Mouse (Mus musculus) ovary, adult 18-20 months (tissue): Measurements from ENCODE around the gene Sat2.
"Not testable (repeated sequence)": the region's sequence is repeated elsewhere in the genome, so short reads cannot be mapped to it uniquely, and the experiment has no call there.

Source experiments
- DNase-seq: peaks from one replicate; pipeline ENCODE4 v3.0.0; 2022; ENCODE audit warnings: low spot score, mixed read lengths

The Sat2 gene

GRCm38 (mm10) chr11:69601768-69602167 is 20.1 kb upstream of the Sat2 start:
- DNase-seq = peak; percentile 74

- no peak for DNase-seq
These were observed 18.3 kb upstream of the Sat2 start for GRCm38 (mm10) chr11:69603516-69603915.

GRCm38 (mm10) chr11:69604347-69604746 is 17.5 kb upstream of the Sat2 start:
- DNase-seq = no peak

GRCm38 (mm10) chr11:69604795-69605664 is 16.8 kb upstream of the Sat2 start:
- no peak for DNase-seq

GRCm38 (mm10) chr11:69605726-69606490 is 15.9 kb upstream of the Sat2 start, which contains the start of gene Atp1b2:
Gene Atp1b2, minus strand, starts transcription at chr11:69605942.
- peak; percentile 78 for DNase-seq

GRCm38 (mm10) chr11:69606491-69606795 is 15.4 kb upstream of the Sat2 start:
- no peak for DNase-seq

- no peak for DNase-seq
These were observed 15.0 kb upstream of the Sat2 start for GRCm38 (mm10) chr11:69606832-69607231.

GRCm38 (mm10) chr11:69608525-69608924 is 13.3 kb upstream of the Sat2 start:
- no peak for DNase-seq

GRCm38 (mm10) chr11:69609416-69609815 is 12.4 kb upstream of the Sat2 start:
- DNase-seq = no peak

- peak; percentile 73 for DNase-seq
These were observed 10.9 kb upstream of the Sat2 start for GRCm38 (mm10) chr11:69610899-69611298.

- peak; percentile 73 for DNase-seq
These were observed 8.1 kb upstream of the Sat2 start for GRCm38 (mm10) chr11:69613553-69614256.

GRCm38 (mm10) chr11:69614257-69614588 is 7.6 kb upstream of the Sat2 start:
- not testable (repeated sequence) for DNase-seq

GRCm38 (mm10) chr11:69616781-69617180 is 5.0 kb upstream of the Sat2 start:
- DNase-seq = no peak

- no peak for DNase-seq
These were observed 4.0 kb upstream of the Sat2 start, which contains the start of gene Shbg for GRCm38 (mm10) chr11:69617805-69618204. Gene Shbg, minus strand, starts transcription at chr11:69617905.

- peak; percentile 53 for DNase-seq
These were observed 1.3 kb upstream of the Sat2 start for GRCm38 (mm10) chr11:69620394-69621081.

- no peak for DNase-seq
These were observed 582 bp downstream of the Sat2 start for GRCm38 (mm10) chr11:69622406-69622805.

GRCm38 (mm10) chr11:69623006-69623405 is 1.2 kb downstream of the Sat2 start:
- DNase-seq = no peak

- DNase-seq = not testable (repeated sequence)
These were observed 2.5 kb downstream of the Sat2 start for GRCm38 (mm10) chr11:69624339-69624738.

GRCm38 (mm10) chr11:69628286-69628685 is 6.5 kb downstream of the Sat2 start:
- DNase-seq = no peak

GRCm38 (mm10) chr11:69629802-69630201 is 8.0 kb downstream of the Sat2 start:
- no peak for DNase-seq

GRCm38 (mm10) chr11:69632284-69633089 is 10.7 kb downstream of the Sat2 start, which contains the start of gene Fxr2:
Gene Fxr2, plus strand, starts transcription at chr11:69632990.
- peak; percentile 100 for DNase-seq
